Mouse (Mus musculus) olfactory bulb, adult 2 months (tissue): ENCODE data around the gene Dynlrb1.

Experiments used
- CTCF ChIP-seq: fragments of 200-500 bp; IDR thresholded peaks from 2 replicates; pipeline ENCODE4 v1.5.1; 2012; ENCODE audit warnings: low read depth, mild to moderate bottlenecking, low read length, moderate library complexity; ENCODE audit not compliant: insufficient read depth
- POLR2A ChIP-seq: fragments of 200-500 bp; IDR thresholded peaks from 2 replicates; pipeline ENCODE4 v1.6.1; 2012; ENCODE audit warnings: mild to moderate bottlenecking, low read depth, low read length, moderate library complexity; ENCODE audit not compliant: insufficient read depth

- TF ChIP-seq CTCF (no peak), POLR2A (no peak)
Observed at GRCm38 (mm10) chr2:155266896-155267295, 30.6 kb downstream of the Dynlrb1 start.
